Comparison of ENCODE assay signal across 8 mouse cellular contexts in the genomic region with DNA sequence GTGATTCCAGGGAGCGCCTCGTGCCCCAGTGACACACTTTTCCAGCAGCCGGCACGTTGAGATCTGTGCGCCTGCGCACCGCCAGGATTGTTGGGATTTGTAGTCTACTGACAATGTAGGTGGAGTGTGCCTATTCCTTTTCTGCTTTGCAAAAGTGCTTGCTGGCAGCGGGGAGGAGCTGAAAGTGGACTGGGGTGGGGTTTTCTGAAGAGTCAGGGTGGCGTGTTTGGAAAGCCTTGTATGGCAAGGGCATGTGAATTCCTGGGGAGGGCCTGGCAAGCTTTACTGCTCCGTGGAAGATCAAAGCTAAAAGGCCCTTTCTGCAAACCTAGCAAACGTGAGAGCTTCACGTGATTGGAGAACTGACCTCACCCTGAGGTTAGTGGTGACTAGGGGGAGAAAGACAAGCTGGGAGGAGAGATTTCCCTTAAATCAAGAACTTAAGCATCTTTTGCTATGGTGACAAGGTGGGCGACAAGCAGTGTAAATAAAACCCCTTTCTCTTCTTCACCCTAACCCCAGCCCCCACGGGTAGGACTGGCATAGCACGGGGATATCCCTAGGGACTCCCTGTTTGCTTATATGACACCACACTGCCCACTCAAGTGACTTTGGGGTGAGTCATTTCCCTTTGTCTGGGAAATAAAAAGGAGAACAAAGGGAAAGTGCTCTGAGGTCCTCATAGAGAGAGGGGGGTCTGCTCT. TPM values are rescaled to one million over a fixed set of nuclear protein-coding genes. Genes with fewer than 3 reads are reported as not detected.
A peak's percentile ranks its signal among the peaks of the same experiment; 100 is the strongest.
DNase-seq lines count a peak whose midpoint lies in the region; ATAC-seq lines count a peak whose summit lies in the region.

No protein-coding gene starts in this region.

- WGBS in hindbrain, embryonic 14.5 days, result 7% methylated on average over 15 of the region's 15 CpGs

- peaks cover 36% of the 10 kb centered on the region for H3K4me1 ChIP-seq in hindbrain, embryonic 14.5 days (replicated peaks; ENCODE audit: control insufficient read depth, insufficient read depth, low read length)

- peak; percentile 88 for ATAC-seq in hindbrain, embryonic 14.5 days (ENCODE audit: low FRiP score)

- H3K4me2 ChIP-seq in hindbrain, embryonic 14.5 days (replicated peaks), result peak overlapping the region; percentile 88

- DNase-seq in R1 (ENCODE audit: low read depth, low spot score), result peak; percentile 98
- peak; percentile 100 for DNase-seq in cerebellum, postnatal 36 days
- DNase-seq in frontal cortex, postnatal 25 days (ENCODE audit: low spot score in 2 of 2), result peak; percentile 99 to 100
- DNase-seq in hindbrain, embryonic 14.5 days (ENCODE audit: low spot score), result peak; percentile 95
- peak; percentile 99 for DNase-seq in left cerebral cortex, adult 11 months (ENCODE audit: low spot score)
- peak; percentile 99 for DNase-seq in lung, postnatal 4 days
- DNase-seq in retina, postnatal 1 day, result peak; percentile 98
- peak; percentile 90 for DNase-seq in thymus, postnatal 4 days

- H3K27ac ChIP-seq in hindbrain, embryonic 14.5 days, result peak overlapping the region; percentile 63

- H3K9me3 ChIP-seq in hindbrain, embryonic 14.5 days (ENCODE audit: control insufficient read depth, low read length), result no peaks in the 10 kb centered on the region

- peaks cover 9% of the 10 kb centered on the region for H3K36me3 ChIP-seq in hindbrain, embryonic 14.5 days (replicated peaks; ENCODE audit: control insufficient read depth, insufficient read depth)

- peak overlapping the region; percentile 39 for H3K4me3 ChIP-seq in hindbrain, embryonic 14.5 days (replicated peaks; ENCODE audit: low read length)

- H3K9ac ChIP-seq in hindbrain, embryonic 14.5 days, result peak overlapping the region; percentile 41

- H3K27me3 ChIP-seq in hindbrain, embryonic 14.5 days (ENCODE audit: control insufficient read depth, insufficient read depth, low read length), result no peaks in the 10 kb centered on the region

RNA-seq across cellular contexts. Expression of gene Nr1d1, which starts 0.4 kb away (rescaled TPM):
- polyA plus RNA-seq in hindbrain, embryonic 14.5 days (2014; fragmentation: Nextera tagmentation; extraction: Ambion mirVana), result 3.4 and 4.1 TPM in 2 replicates

RNA-seq across cellular contexts. Expression of gene Msl1, which starts 19.8 kb away (rescaled TPM):
- 23.6 and 24.1 TPM in 2 replicates for polyA plus RNA-seq in hindbrain, embryonic 14.5 days (2014; fragmentation: Nextera tagmentation; extraction: Ambion mirVana)

RNA-seq across cellular contexts. Expression of gene Casc3, which starts 29.2 kb away (rescaled TPM):
- polyA plus RNA-seq in hindbrain, embryonic 14.5 days (2014; fragmentation: Nextera tagmentation; extraction: Ambion mirVana), result 49.3 and 57.4 TPM in 2 replicates

RNA-seq across cellular contexts. Expression of gene Thra, which starts 35.1 kb away (rescaled TPM):
- 165 and 181 TPM in 2 replicates for polyA plus RNA-seq in hindbrain, embryonic 14.5 days (2014; fragmentation: Nextera tagmentation; extraction: Ambion mirVana)

RNA-seq across cellular contexts. Expression of gene Med24, which starts 46.3 kb away (rescaled TPM):
- polyA plus RNA-seq in hindbrain, embryonic 14.5 days (2014; fragmentation: Nextera tagmentation; extraction: Ambion mirVana), result 58.4 and 62.7 TPM in 2 replicates

Comparison
In these comparisons a context has a peak if more than half of its experiments do, and no peak if none do; other contexts are left out.
1. Peak in every context shown above with its lines: DNase-seq, ATAC-seq, H3K4me3 ChIP-seq and H3K27ac ChIP-seq.